Mouse (Mus musculus): Measurements from ENCODE around the gene Zfyve27. TPM values are rescaled to one million over a fixed set of nuclear protein-coding genes. Genes with fewer than 3 reads are reported as not detected.

Zfyve27 gene
- polyA plus RNA-seq, 1 experiment from 2014 or later: 35.5 TPM

GRCm38 (mm10) chr19:42146276-42147010, 17.3 kb upstream of the Zfyve27 start:
- no peak overlapping the region for H3K27ac ChIP-seq (replicated peaks; ENCODE audit: low read depth, low read length)

GRCm38 (mm10) chr19:42147170-42147768, 16.5 kb upstream of the Zfyve27 start, which contains the start of gene Marveld1:
TSS of gene Marveld1 (plus strand) at chr19:42147400.
- Histone ChIP-seq H3K27ac (replicated peaks; ENCODE audit: low read depth, low read length) (peak within 1 kb of the TSS; percentile 37; the same call in 1 of the 2 replicates), H3K9me3 (ENCODE audit: control insufficient read depth, low read length) (no peaks in the 10 kb centered on the region), H3K9ac (replicated peaks; ENCODE audit: low read length) (peak within 1 kb of the TSS; percentile 72), H3K36me3 (ENCODE audit: control insufficient read depth, insufficient read depth, low read length) (no peaks in the 10 kb centered on the region), H3K4me3 (replicated peaks; ENCODE audit: low read depth, low read length) (peak within 1 kb of the TSS; percentile 48), H3K4me2 (ENCODE audit: low read length) (peak within 1 kb of the TSS; percentile 83), H3K4me1 (ENCODE audit: control insufficient read depth, insufficient read depth, low read length) (no peaks in the 10 kb centered on the region), H3K27me3 (ENCODE audit: control insufficient read depth, insufficient read depth, low read length) (peaks cover 24% of the 10 kb centered on the region)
- under 1% methylated on average over 51 of the region's 57 CpGs for WGBS
- DNase-seq (peak; percentile 71), ATAC-seq (ENCODE audit: low FRiP score, low TSS enrichment) (peak; percentile 44; the same call in 1 of the 2 replicates)

More at GRCm38 (mm10) chr19:42146276-42147010, 17.3 kb upstream of the Zfyve27 start:
- H3K9ac ChIP-seq (replicated peaks; ENCODE audit: low read length): no peak overlapping the region
- no peak for DNase-seq
- no peak overlapping the region for H3K4me2 ChIP-seq (ENCODE audit: low read length)
- WGBS: 93% methylated on average over 9 of the region's 9 CpGs
- H3K9me3 ChIP-seq (ENCODE audit: control insufficient read depth, low read length): no peaks in the 10 kb centered on the region
- no peak for ATAC-seq (ENCODE audit: low FRiP score, low TSS enrichment)
- H3K4me3 ChIP-seq (replicated peaks; ENCODE audit: low read depth, low read length): no peak overlapping the region
- peaks cover 24% of the 10 kb centered on the region for H3K27me3 ChIP-seq (ENCODE audit: control insufficient read depth, insufficient read depth, low read length)
- H3K36me3 ChIP-seq (ENCODE audit: control insufficient read depth, insufficient read depth, low read length): no peaks in the 10 kb centered on the region
- no peaks in the 10 kb centered on the region for H3K4me1 ChIP-seq (ENCODE audit: control insufficient read depth, insufficient read depth, low read length)

GRCm38 (mm10) chr19:42147769-42148568, 15.8 kb upstream of the Zfyve27 start:
- Histone ChIP-seq H3K27ac (replicated peaks; ENCODE audit: low read depth, low read length) (peak overlapping the region; percentile 37; the same call in 1 of the 2 replicates), H3K4me2 (ENCODE audit: low read length) (peak overlapping the region; percentile 83), H3K27me3 (ENCODE audit: control insufficient read depth, insufficient read depth, low read length) (peaks cover 24% of the 10 kb centered on the region), H3K4me3 (replicated peaks; ENCODE audit: low read depth, low read length) (peak overlapping the region; percentile 48), H3K9me3 (ENCODE audit: control insufficient read depth, low read length) (no peaks in the 10 kb centered on the region), H3K4me1 (ENCODE audit: control insufficient read depth, insufficient read depth, low read length) (no peaks in the 10 kb centered on the region), H3K36me3 (ENCODE audit: control insufficient read depth, insufficient read depth, low read length) (no peaks in the 10 kb centered on the region), H3K9ac (replicated peaks; ENCODE audit: low read length) (peak overlapping the region; percentile 72)
- under 1% methylated on average over 63 of the region's 63 CpGs for WGBS
- peak; percentile 69 for DNase-seq
- peak; percentile 44; the same call in 1 of the 2 replicates for ATAC-seq (ENCODE audit: low FRiP score, low TSS enrichment)

GRCm38 (mm10) chr19:42148569-42148860, 15.2 kb upstream of the Zfyve27 start:
- no peak overlapping the region for H3K27ac ChIP-seq (replicated peaks; ENCODE audit: low read depth, low read length)
- peak overlapping the region; percentile 48 for H3K4me3 ChIP-seq (replicated peaks; ENCODE audit: low read depth, low read length)
- H3K4me2 ChIP-seq (ENCODE audit: low read length): peak overlapping the region; percentile 83
- peak overlapping the region; percentile 72; the same call in 1 of the 2 replicates for H3K9ac ChIP-seq (replicated peaks; ENCODE audit: low read length)
- no peaks in the 10 kb centered on the region for H3K36me3 ChIP-seq (ENCODE audit: control insufficient read depth, insufficient read depth, low read length)
- no peaks in the 10 kb centered on the region for H3K9me3 ChIP-seq (ENCODE audit: control insufficient read depth, low read length)
- 26% methylated on average over 7 of the region's 7 CpGs for WGBS
- H3K4me1 ChIP-seq (ENCODE audit: control insufficient read depth, insufficient read depth, low read length): no peaks in the 10 kb centered on the region
- DNase-seq (no peak), ATAC-seq (ENCODE audit: low FRiP score, low TSS enrichment) (no peak)
- peaks cover 24% of the 10 kb centered on the region for H3K27me3 ChIP-seq (ENCODE audit: control insufficient read depth, insufficient read depth, low read length)

GRCm38 (mm10) chr19:42151990-42152389, 11.8 kb upstream of the Zfyve27 start:
- no peak overlapping the region for H3K27ac ChIP-seq (replicated peaks; ENCODE audit: low read depth, low read length)
- H3K4me3 ChIP-seq (replicated peaks; ENCODE audit: low read depth, low read length): no peak overlapping the region
- H3K36me3 ChIP-seq (ENCODE audit: control insufficient read depth, insufficient read depth, low read length): no peaks in the 10 kb centered on the region
- H3K9ac ChIP-seq (replicated peaks; ENCODE audit: low read length): no peak overlapping the region
- H3K4me1 ChIP-seq (ENCODE audit: control insufficient read depth, insufficient read depth, low read length): no peaks in the 10 kb centered on the region
- DNase-seq (peak; percentile 89), ATAC-seq (ENCODE audit: low FRiP score, low TSS enrichment) (peak; percentile 48; the same call in 1 of the 2 replicates)
- 3% methylated on average over 6 of the region's 6 CpGs for WGBS
- H3K9me3 ChIP-seq (ENCODE audit: control insufficient read depth, low read length): no peaks in the 10 kb centered on the region
- H3K27me3 ChIP-seq (ENCODE audit: control insufficient read depth, insufficient read depth, low read length): peaks cover 13% of the 10 kb centered on the region
- H3K4me2 ChIP-seq (ENCODE audit: low read length): no peak overlapping the region

GRCm38 (mm10) chr19:42157493-42158237, 6.1 kb upstream of the Zfyve27 start:
- no peak overlapping the region for H3K4me2 ChIP-seq (ENCODE audit: low read length)
- no peak for ATAC-seq (ENCODE audit: low FRiP score, low TSS enrichment)

GRCm38 (mm10) chr19:42158246-42159017, 5.3 kb upstream of the Zfyve27 start:
- no peaks in the 10 kb centered on the region for H3K36me3 ChIP-seq (ENCODE audit: control insufficient read depth, insufficient read depth, low read length)
- no peak overlapping the region for H3K4me2 ChIP-seq (ENCODE audit: low read length)
- ATAC-seq (ENCODE audit: low FRiP score, low TSS enrichment) (no peak), DNase-seq (no peak)
- H3K27ac ChIP-seq (replicated peaks; ENCODE audit: low read depth, low read length): 0 out of 2 replicates have a peak overlapping the region, but pooled peaks have one; percentile 32
- no peaks in the 10 kb centered on the region for H3K27me3 ChIP-seq (ENCODE audit: control insufficient read depth, insufficient read depth, low read length)
- H3K9me3 ChIP-seq (ENCODE audit: control insufficient read depth, low read length): no peaks in the 10 kb centered on the region
- 60% methylated on average over 13 of the region's 13 CpGs for WGBS
- no peak overlapping the region for H3K9ac ChIP-seq (replicated peaks; ENCODE audit: low read length)
- no peaks in the 10 kb centered on the region for H3K4me1 ChIP-seq (ENCODE audit: control insufficient read depth, insufficient read depth, low read length)
- no peak overlapping the region for H3K4me3 ChIP-seq (replicated peaks; ENCODE audit: low read depth, low read length)

More at GRCm38 (mm10) chr19:42157493-42158237, 6.1 kb upstream of the Zfyve27 start:
- Histone ChIP-seq H3K27me3 (ENCODE audit: control insufficient read depth, insufficient read depth, low read length) (no peaks in the 10 kb centered on the region), H3K27ac (replicated peaks; ENCODE audit: low read depth, low read length) (0 out of 2 replicates have a peak overlapping the region, but pooled peaks have one; percentile 32), H3K9me3 (ENCODE audit: control insufficient read depth, low read length) (no peaks in the 10 kb centered on the region), H3K4me3 (replicated peaks; ENCODE audit: low read depth, low read length) (no peak overlapping the region), H3K4me1 (ENCODE audit: control insufficient read depth, insufficient read depth, low read length) (no peaks in the 10 kb centered on the region), H3K36me3 (ENCODE audit: control insufficient read depth, insufficient read depth, low read length) (no peaks in the 10 kb centered on the region), H3K9ac (replicated peaks; ENCODE audit: low read length) (no peak overlapping the region)
- WGBS: 79% methylated on average over 12 of the region's 12 CpGs
- no peak for DNase-seq

Measured in midbrain, embryonic 14.5 days (tissue).